Mouse (Mus musculus) lung, adult 2 months (tissue): ENCODE results near the gene Syngr2.

Source experiments
- CTCF ChIP-seq: fragments of 200-500 bp; IDR thresholded peaks from 2 replicates; pipeline ENCODE4 v1.5.1; 2011; ENCODE audit warnings: mild to moderate bottlenecking, low read length, control low read depth; ENCODE audit not compliant: insufficient read depth
- POLR2A ChIP-seq: fragments of 200-500 bp; IDR thresholded peaks from 2 replicates; pipeline ENCODE4 v1.6.1; 2011; ENCODE audit warnings: low read depth, mild to moderate bottlenecking, control low read depth, low read length, borderline replicate concordance; ENCODE audit errors: extremely low read depth

DNA sequence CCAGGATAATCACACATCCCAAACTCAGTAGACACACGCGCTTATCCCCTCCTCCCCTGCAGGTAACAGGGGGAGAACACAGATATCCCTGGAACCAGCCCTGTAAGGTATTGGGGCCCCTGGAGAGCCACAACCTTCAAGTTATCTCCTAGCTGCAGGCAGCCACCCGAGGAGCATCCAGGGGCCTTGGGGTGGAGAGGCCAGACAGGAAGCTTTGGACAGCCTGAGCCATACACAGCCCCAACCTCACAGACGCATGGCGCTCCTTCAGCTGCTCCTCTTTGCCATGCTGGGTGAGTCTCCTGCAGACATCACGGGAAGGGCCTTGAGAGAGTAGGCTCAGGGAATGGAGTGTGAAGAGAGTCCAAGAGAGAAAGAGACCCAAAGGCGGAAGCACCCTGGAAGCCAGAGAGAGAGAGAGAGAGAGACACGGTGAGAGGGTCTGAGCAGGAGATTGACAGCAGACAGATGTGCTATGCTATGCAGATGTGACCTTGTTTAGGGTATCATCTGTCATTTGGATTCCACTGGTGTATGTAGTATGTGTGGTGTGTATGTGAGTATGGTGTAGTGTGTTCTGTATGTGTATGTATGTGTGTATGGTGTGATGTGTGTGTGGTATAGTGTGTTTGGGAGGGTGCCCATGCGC lies 11.8 kb upstream of the Syngr2 start, which contains the start of gene 6030468B19Rik:
- TF ChIP-seq CTCF = no peak
- no peak for TF ChIP-seq POLR2A
